Mouse (Mus musculus): ENCODE results near the gene Fah. TPM values are rescaled to one million over a fixed set of nuclear protein-coding genes. Genes with fewer than 3 reads are reported as not detected.
A peak's percentile ranks its signal among the peaks of the same experiment; 100 is the strongest.

Fah gene
- 1 to 10 TPM; 2.6 to 3.1 TPM for total RNA-seq (2021)
- long read RNA-seq, experiment 1, partial matches to known transcripts, result 0 of 1 reads
- long read RNA-seq, experiment 1, other reads (novel, unspliced or antisense), result 0 of 1 reads
- long read RNA-seq, experiment 2, partial matches to known transcripts, result 0 of 5 reads
- long read RNA-seq, experiment 2, other reads (novel, unspliced or antisense), result 4 of 5 reads

DNA sequence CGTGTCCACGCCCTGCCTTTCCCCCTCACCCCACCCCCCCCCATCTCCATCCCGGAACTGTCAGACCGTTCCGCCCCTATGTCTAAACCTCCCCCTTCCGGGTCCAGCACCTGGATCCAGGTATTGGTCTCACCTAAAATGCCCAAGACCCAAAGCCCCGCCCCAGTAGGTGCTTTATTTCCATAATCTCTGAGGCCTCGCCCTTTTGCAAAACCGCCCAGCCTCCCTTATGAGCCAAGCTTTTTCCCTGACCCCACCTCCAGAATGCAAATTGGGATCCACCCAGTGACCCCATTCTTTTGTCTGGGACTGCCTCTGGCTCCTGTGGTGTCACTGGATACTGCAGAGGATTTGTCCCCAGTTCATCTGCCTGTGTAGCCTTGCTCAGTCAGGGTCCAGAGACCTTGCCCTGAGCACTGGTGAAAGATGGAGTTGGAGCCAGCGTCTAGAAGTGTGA is at the start of gene Fah:
Fah (minus strand) TSS at position 430 of the 457 bp plus-strand sequence.
- peak; percentile 12 for DNase-seq

DNA sequence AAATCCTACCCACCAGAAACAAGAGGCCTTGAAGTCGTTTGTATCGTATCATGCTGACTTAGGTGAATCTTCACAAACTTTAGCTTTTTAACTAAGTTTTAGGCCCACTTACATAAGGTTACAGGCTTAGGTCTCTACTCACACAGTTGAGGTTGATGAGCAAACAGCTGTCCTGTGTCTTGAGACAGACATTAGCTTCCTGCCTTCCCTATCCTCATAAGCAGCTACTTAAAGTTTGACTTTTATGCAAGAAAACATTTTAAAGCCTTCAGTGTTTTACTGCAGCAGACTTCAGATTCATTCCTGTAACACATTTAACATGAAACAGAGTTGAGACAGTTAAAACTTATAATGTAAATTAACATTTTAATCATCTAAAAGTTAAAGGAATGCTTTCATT is 46.2 kb upstream of the Fah start:
- no peak for DNase-seq

DNA sequence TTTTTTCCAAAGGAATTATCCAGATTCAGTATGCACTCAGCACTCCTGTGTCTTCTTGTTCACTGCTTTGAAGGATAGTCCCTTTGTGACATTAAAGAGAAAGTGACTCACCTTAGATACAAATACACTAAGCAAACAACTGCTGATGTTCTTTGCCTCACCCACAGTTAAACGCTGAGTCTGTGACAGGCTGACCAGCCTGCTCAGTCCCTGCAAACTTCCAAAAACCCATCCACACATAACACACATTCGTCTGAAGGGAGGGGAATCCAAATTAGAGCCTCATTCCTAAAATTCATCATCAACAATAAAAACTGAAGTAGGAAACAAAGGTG is 45.4 kb upstream of the Fah start:
- no peak for DNase-seq

DNA sequence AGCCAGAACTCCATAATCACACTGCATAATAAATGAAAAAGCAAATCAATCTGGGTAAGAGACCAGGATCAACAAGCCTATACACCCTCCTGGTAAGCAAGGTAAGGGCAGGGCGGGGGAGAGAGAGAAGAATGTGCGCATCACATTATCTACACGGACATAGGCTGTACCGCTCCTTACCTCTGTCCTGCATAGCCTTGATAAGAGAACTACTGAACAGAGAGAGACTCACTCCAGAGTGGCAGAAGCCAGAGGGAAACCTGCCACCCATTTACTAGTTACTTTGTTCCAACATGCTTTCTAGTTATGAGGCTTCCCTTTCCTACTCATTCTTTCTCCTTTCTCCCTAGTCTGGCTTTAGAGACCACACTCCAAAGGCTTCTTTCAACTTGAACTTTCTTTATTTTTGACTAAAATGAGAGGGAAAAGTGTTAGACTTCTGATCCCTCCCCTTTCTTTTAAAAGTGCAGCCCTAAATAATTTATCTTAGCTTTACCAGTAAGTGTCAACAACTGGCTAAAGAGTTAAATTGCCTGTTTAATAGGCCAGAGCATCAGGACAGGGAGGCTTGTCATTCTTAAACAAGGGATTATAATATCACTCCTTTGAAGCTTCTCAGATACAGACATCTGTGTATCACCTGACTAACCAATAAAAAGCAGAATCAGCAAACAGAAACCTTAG is 44.9 kb upstream of the Fah start:
- no peak for DNase-seq

DNA sequence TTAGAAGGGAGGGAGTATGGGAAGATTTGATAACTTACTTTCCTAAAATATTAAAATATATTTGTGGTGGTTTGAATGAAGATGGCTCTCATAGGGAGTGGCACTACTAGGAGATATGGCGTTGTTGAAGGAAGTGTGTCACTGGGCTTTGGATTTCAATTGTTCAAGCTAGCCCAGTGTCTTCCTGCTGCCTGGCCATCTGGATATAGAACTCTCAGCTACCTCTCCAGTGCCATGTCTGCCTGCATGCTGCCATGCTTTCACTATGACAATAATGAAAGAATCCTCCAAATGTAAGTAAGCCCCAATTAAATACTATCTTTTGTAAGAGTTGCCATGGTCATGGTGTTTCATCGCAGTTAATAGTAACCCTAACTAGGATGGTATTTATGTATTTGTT is 42.5 kb upstream of the Fah start:
- no peak for DNase-seq

DNA sequence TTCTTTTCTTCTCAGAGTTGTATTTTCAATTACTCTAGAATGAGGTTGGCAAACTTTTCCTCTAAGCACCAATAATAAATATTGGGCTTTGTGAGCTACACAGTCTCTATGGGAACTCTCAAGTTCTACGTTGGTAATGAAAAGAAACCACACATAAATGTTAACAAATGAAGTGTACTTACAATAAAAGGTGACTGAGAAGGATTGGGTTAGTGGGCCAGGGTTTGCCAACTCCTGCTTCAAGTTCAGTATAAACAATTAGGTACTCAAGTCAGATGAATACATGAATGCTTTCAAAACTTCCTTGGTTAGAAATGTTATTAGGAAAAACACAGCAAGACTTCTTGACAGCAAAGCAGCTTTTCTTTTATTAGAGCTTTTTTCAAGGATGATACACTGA is 39.7 kb upstream of the Fah start:
- no peak for DNase-seq

DNA sequence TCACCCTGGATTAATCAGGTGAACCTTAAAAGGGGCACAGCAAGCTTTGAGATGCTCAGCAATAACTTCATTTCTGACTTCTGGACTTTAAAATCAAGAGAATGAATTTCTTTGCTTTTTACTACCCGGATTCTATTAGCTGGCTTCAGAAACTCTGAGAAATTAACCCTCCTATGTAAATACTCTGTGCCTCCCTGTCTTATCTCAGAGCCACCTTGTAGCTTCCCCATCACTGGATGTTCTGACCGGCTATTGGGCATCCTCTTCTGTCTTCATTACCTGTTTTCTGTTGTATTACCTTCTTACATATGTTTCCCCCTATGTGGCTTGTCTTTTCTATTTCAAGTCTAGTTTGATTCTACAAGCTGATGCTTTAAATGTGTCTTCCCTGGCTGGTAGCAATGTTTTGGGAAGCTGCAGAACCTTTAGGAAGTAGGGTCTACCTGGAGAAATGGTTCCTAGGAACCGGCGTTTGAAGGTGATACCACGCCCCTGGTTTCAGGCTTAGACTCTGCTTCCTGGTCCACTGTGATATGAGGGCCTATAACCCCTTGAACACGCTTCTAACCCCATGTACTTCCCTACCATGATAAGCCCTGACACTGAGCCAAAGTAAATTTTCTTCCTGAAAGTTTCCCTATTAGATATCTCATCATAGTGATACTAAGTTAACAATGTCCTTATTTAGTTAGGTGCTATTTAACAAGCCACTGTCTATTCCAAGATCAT is 36.9 kb upstream of the Fah start:
- no peak for DNase-seq

DNA sequence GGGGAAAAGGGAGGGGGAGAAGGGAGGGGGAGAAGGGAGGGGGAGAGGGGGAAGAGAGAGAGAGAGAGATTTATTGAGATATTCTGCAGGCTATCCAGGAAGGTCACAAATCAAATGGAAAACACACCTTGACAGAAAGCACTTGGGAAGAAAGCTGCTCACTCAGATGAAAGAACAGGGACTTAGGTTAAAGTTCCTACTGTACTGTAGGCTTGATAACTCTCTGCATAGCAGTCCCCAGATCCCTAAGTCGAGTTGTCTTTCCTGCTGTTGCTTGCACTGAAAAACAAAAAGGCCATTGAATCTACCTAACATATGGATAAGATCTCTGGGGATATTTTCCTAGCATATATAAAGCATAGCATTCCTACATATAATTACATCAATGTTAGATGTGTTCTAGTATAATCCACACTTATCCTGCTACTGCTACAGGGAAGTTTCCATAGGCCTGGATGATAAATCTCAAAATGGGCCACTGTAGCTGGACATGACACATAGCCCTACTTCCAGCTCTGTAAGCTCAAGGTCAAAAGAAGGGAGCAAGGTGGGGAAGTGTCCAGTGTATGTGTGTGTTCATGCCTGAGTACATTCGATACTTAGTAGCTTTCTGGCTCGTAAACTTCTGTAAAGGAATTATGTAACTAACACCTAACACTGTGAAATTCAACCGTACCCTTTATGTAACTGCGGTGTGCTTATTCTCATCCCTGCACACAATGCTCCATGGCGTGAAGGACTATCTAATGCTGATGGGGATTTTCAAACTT is 35.8 kb upstream of the Fah start:
- DNase-seq, result no peak

DNA sequence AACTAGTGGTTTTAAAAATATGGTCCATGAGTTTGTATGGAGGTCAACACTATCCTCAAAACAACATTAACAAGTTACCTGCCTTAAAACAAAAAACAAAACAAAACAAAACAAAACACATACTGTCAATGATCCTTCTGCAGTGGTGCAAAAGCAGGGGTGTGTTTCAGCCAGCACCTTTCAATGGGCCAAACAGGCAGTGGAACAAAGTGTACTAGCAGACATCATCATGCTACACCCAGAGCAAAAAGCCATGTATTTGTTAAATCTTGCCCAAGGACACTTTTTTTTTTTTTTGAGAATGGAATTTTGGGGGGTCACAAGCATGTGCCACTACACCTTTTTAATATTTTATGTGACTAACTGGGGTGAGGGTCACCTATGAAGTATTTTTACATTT is 30.4 kb upstream of the Fah start:
- DNase-seq, result no peak

DNA sequence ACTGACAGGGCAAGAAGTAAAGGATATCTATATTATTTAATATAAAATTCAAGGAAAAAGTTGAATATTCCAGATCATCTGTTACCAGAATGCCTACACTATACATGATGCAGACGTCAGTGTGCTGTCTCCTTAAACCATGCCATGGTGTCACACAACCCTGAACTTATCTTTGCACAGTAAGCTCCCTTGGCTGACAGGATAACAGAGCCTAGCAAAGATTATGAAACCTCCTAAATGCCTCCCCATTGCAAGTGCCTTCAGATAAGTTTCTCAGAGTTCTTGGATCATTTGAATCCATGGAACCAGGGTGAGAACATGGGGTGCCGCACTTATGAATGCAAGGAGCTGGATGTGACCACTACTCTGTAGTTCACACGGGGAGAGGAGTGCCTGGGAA is 25.4 kb upstream of the Fah start:
- DNase-seq, result no peak

DNA sequence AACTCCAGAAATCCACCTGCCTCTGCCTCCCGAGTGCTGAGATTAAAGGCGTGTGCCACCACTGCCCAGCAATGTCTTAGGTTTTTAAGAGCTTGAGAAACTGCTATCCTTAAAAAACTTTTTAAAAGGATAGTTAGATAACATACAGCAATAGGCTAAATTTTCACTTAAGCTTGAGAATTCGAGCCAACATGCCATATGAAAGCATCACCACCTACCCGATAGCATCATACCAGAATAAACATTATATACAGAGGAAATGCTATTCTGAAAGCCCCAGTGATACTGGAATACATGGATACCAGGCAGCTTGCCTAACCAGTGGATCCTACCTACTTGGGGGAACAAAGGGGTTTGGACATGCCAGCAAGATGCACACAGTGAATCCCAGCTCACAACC is 17.2 kb upstream of the Fah start:
- DNase-seq, result no peak

DNA sequence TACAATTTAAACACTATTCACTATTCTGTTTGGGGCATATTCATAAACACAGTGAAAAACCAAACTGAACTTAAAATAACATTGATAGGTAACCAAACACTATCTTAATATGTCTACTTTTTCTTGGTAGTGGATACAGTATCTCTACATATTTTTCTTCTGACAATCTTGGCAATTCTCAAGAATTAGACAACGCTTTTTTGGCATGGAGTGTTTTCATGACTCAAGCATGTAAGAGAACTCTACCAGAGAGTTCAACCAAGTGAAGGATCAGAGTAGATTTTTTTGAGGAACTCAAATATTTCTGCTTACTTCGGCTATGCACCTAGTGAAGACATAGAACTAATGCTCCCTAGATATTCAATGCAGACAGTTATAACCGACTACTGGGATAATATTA is 14.4 kb upstream of the Fah start:
- no peak for DNase-seq

DNA sequence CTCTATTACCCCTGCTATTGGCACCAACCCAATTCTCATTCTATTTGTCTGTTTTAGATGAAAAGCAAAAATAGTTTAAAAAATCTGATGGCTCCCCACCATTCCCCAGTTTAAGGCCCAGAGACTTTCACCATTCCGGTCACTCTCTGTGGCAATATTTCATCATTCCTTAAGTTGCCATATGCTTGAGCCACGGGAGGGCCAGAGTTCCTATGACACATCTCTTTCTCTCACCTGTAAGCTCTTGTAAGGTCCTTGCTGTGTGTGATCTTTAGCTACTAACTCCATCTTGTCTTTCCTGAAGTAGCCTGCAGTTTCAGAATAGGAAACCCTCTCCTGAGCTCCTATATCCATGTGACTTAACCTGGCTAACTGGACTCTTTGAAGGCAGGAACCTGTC is 12.4 kb upstream of the Fah start:
- DNase-seq, result no peak

DNA sequence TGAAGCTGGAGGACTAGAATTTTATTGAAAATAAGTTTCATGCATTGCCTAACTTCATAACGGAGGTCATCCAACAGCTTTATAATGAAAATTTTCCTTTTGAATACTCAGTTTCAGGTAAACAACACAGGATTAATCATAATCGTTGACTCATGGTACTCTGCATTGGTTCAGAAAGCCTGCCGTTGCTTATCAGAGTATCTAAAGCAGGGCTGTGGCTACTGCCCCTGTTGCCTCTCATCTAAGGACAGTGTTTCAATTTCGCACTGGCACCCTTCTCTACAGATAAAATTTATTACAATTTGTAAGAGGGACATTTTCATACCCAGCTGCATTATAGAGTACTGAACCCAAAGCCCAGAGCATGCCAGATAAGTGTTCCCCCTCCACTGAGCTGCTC is 5.9 kb upstream of the Fah start:
- no peak for DNase-seq

DNA sequence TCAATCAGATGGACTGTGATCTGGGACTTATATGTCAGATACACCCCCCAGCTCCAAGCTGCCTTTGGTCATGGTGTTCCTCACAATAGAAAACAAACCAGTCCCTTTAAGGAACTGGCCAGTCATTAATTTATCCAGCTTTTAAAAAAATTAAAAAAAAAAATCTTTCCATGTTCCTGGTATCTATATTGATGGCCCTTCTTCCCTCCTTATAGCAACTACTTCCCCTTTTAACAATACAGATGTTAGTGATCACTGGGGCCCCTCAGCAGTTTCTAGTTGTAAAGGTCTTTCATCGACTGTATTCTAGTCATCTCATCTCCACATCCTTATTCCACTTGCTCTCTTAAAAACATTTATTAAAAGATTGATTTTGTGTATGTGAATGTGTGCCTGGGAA is 5.1 kb upstream of the Fah start:
- DNase-seq, result no peak

DNA sequence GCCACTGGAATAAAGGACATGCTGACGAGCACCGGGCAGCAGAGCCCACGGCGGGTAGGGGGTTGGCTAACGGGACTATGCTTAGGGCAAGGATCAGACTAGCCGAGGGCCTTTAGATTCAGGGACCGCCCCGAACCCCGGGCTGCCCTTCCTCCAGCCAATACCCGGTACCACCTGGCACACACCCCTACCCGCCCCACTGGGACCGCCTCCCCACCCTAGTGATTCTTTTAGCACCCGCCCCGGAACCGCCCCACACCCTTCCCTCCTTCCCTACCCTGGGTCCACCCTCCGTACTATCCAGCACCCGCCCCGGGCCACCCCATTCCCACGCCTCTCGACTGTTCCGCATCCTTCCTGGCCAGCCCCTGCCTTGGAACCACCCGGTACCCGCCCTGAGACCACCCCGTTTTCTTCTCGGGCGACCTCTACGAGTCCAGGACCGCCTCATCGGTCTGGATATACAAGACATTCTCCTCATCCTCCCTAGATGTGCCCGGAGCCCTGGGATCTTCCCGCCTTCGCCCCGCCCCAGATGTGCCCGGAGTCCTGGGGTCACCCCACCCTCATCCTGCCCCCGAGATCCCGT is 724 bp downstream of the Fah start:
- peak; percentile 62 for DNase-seq

DNA sequence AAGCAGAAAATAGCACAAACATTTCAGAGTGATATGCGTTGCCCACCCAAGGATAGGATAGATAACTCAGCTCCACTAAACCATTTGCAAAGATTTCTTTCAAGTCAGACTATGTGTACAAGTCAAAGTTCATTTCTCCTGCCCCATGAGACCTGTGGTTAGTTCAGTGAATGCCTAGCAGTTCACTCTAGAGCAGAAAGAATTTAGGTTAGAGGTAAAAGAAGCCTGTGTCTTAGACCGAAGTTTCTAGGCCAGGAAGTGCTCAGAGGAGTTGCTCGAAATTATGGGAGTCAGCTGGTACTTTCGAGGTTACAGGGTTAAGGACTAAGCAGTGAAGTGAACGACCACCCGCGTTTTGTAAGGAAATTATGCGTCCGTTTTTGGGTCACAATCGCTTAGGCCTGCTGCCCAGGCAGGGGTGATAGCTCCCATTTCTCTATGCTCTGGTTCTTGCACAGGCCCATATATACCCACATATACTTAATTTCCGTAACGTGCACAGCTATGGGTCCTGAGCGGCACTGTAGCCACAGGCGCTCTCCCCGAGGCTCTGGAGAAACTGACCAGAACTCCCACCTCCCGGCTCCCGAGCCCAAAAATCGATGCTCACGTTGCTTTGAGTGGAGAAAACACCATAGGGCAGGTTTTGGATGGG is 1.4 kb downstream of the Fah start:
- DNase-seq, result no peak

DNA sequence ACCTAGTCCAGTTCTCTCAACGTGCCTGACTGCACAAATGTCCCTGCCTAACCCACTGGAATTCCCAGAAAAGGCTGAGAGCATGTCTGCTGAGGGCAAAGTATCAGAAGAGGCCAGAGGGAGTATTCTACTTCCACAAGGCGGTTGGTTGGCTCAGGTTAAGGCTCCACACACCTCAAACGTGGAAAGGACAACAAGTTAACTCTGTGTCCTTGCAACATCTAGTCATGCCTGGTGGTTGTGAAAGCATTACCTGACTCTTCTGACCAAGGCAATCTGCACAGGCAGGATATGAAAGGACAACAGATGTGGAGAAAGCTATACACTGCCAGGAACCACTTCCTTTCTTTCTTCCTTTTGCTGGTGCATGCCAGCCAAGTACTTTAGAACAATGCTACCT is 2.0 kb downstream of the Fah start:
- no peak for DNase-seq

DNA sequence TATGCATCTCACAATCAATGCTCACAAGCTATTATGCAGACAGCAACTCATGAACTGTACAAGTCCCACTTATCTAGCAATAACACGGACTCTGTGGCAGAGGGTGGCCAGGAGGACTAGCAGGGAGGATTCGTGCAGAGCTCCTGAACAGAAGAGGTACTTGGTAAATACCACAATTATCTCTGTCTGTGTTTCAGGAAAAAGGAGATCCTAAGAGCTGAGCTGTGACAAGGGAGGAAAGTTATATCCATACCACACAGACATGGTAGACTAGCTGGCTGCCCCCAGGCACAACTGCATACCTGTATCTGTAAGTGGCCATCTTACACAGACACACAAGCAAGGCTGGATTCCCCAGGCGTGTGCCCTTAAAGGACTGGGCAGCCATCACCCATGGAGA is 5.2 kb downstream of the Fah start:
- no peak for DNase-seq

DNA sequence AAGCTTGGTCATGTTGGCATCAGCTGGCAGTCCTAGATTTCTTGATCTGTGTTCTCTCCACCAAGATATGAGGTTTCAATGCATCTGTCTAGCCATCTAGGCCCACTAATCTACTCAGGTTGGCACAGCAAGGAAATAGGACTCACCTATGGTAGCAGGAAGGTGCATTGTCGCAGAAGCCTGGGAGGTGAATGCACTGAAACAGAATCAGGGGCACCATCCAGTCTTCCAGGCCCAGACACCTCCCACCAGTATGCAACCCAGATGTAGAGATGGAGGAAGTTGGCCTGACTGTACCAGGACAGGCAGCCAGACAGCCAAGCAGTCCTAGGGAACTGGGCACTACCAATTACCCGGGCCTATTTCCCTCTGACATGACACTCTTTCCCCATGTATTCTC is 5.9 kb downstream of the Fah start:
- DNase-seq, result no peak

DNA sequence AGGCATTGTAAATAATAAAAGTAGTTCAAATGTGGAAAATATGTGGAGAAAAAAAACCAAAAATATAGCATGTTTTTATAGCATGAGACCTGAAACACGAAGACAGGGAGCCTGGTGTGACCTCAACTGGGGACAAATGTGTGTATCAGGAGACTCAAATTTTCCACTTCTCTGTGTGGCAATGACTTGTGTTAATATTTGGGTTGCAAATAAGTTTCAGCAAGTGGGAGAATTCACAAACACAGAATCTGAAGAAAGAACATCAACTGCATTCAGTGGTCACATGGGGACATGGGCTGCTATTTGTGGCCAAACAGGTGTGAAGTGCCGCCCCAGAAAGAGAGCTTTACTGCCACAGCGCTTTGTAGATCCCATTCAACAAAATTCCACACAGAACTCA is 9.9 kb downstream of the Fah start:
- no peak for DNase-seq

DNA sequence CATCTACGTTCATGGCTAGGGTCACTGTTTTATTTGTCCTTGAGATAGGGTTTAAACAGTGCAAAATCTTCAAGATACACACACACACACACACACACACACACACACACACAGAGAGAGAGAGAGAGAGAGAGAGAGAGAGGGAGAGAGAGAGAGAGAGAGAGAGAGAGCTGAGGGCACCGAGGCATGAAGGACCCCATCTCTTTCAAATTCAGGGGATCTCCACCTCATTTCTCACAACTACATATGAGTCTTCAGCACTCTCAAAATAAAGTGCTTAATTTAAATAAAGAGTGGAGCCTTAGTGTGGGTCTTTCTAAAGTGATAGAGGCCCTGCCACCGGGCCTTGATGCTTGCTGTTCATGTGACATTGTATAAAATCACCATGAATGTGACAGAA is 10.5 kb downstream of the Fah start:
- no peak for DNase-seq
